Mouse (Mus musculus): ENCODE results near the gene Nup155. TPM values are rescaled to one million over a fixed set of nuclear protein-coding genes. Genes with fewer than 3 reads are reported as not detected.

The Nup155 gene
- polyA plus RNA-seq (2017; shearing (Covaris generic)), result 10 to 100 TPM; 11.0 to 13.7 TPM

DNA sequence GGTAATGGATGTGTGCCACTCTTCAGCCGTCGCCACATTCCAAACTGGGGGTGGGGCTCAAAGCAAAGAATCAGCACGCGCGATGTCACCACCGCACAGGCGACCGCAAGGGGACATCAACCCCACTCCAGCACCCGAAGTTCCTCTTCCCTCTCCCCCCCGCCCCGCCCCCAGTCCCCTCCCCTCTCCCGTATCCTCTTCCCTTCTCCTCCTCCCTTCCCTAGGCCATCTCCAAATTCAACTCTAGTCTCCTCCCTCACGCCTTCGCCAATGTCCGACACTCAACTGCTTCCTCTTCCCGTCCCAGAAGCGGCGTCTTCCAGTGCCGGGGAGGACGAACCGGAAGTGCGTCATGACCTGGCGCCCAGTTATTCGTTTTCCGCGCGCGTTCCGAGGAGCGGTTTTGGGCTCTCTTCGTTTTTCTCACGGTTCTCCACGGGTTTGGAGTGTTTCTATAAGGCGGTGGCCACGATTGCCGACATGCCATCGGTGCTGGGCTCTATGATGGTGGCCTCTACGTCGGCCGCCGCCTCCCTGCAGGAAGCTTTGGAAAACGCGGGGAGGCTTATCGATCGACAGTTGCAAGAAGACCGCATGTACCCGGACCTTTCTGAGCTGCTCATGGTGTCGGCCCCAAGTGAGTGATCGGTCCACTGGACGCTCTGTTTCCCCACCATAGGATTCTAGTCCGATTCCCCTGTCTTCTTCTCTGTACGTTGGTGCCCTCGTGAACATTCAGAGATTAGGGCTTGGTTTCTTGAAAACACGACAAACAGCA lies at the start of gene Nup155:
Gene Nup155, plus strand, starts transcription at position 308 of the 778 bp plus-strand sequence.

DNA sequence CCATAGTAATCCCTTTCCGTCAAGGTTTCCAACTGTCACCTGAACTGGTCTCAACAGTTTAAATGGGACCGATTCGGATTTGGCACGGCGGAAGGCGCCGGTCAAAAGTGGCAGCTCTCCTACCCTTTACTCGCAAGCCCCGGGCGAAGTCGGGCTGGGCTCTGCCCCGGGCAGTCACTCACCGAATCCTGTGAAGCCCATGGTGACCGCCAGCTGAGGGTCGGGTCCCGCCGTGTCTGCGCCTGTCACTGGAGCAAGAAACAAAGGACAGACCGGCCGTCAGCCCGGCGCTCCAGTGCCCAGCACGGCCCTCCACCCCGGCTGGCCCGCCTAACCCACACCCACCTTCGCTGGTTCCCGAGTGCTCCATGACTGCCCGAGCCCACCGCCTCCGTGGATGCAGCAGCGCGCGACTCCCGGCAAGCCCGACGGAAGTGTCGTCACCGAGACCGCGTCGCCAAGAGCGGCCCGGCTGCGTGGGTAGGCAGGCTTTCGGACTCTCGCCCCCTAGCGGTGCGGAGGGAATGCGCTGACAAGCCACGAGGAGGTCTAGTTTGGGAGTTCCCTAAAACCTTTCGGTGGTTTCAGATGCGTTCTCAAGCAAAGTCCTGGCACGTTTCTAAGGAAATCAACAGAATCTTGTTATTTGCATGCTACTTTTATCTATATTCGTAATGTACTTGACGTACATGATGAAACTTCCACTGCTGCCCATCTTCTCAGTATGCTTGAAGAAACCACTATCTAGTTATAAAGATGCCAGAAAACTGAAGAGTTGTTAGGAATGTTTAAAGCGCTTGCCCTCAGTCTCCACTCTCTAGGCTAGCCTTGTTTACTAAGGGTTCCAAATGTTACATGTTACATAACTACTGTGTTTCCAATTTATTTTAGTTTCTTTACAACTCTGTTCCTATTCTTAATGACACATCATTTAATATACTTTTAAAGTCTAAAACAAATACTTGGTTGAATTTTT lies 10.0 kb upstream of the Nup155 start, which contains the start of gene Wdr70:
Gene Wdr70, minus strand, starts transcription at position 436 of the 976 bp plus-strand sequence.

DNA sequence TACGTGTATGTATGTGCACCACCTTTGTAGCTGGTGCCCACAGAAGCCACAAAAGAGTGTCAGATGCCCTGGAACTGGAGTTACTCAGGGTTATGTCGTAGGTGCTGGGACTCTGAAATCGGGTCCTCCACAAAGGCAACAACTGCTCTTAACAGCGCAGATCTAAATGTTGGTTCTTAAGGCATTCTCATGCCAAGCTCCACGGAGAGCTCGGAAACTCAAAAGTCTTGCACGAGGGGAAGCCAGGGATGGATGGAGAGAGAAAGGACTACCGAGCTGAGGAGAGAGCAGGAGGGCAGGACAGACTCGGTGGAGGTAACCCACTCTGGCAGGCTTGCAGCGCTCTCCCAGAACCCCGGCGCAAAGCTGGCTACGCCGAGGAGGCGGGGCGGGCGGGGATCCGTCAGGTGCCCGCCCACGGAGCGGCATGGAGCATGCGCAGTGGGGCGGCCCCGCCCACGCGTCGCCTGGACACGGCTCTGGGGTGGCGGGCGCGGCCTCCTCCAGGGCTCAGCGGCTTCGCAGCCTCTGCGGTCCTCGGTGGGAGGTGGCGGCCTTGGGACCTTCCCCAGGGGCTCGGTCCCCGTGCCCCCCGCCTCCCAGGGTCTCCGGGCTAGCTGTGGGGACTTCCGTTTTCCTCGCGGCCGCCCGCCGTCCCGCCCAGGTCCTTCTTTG lies 59.7 kb downstream of the Nup155 start, which contains the start of gene Cplane1:
Gene Cplane1, plus strand, starts transcription at position 516 of the 675 bp plus-strand sequence.

Other genes with a start within 250 kb of the Nup155 start
- 10 to 100 TPM; 39.5 to 43.3 TPM for gene Wdr70, start 10.1 kb upstream of the Nup155 start, polyA plus RNA-seq (2017; shearing (Covaris generic))
- 1 to 10 TPM; 7.1 to 8.8 TPM for gene Cplane1, start 59.8 kb downstream of the Nup155 start, polyA plus RNA-seq (2017; shearing (Covaris generic))

Data from activated CD4-positive, CD25-positive, alpha-beta regulatory T cell (primary cell).